Mouse (Mus musculus) thymus, postnatal 36 days (tissue): ENCODE measurements around the gene Kank2.

Experiments used
- DNase-seq, 2 experiments: peaks; one replicate each; pipeline ENCODE4 v3.0.0; 2022; ENCODE audit warnings: mixed read lengths in 2 of 2

The Kank2 gene

GRCm38 (mm10) chr9:21748491-21748890 is 50.1 kb downstream of the Kank2 start:
- no peak for DNase-seq

GRCm38 (mm10) chr9:21748033-21748432 is 50.5 kb downstream of the Kank2 start:
- no peak for DNase-seq

- DNase-seq: no peak
Measured at GRCm38 (mm10) chr9:21747238-21747774, 51.2 kb downstream of the Kank2 start.

- no peak for DNase-seq
Measured at GRCm38 (mm10) chr9:21741514-21741913, 57.0 kb downstream of the Kank2 start.

GRCm38 (mm10) chr9:21740427-21740826 is 58.1 kb downstream of the Kank2 start:
- no peak for DNase-seq

- no peak for DNase-seq
Measured at GRCm38 (mm10) chr9:21738776-21739175, 59.8 kb downstream of the Kank2 start.

- DNase-seq: no peak
Measured at GRCm38 (mm10) chr9:21737188-21737587, 61.4 kb downstream of the Kank2 start.

GRCm38 (mm10) chr9:21736580-21736979 is 62.0 kb downstream of the Kank2 start:
- no peak for DNase-seq

GRCm38 (mm10) chr9:21735126-21735525 is 63.4 kb downstream of the Kank2 start:
- no peak for DNase-seq

- DNase-seq: no peak
Measured at GRCm38 (mm10) chr9:21733989-21734388, 64.6 kb downstream of the Kank2 start.

- no peak for DNase-seq
Measured at GRCm38 (mm10) chr9:21733446-21733845, 65.1 kb downstream of the Kank2 start.

- no peak for DNase-seq
Measured at GRCm38 (mm10) chr9:21732288-21732687, 66.3 kb downstream of the Kank2 start.

- no peak for DNase-seq
Measured at GRCm38 (mm10) chr9:21729264-21729663, 69.3 kb downstream of the Kank2 start.

GRCm38 (mm10) chr9:21728261-21728832 is 70.2 kb downstream of the Kank2 start:
- DNase-seq: no peak

GRCm38 (mm10) chr9:21726218-21726975 is 72.1 kb downstream of the Kank2 start:
- DNase-seq: no peak

- no peak for DNase-seq
Measured at GRCm38 (mm10) chr9:21725224-21726121, 73.1 kb downstream of the Kank2 start.

- DNase-seq: peak; percentile 93 to 96
Measured at GRCm38 (mm10) chr9:21724147-21724536, 74.4 kb downstream of the Kank2 start.

GRCm38 (mm10) chr9:21723377-21724146 is 75.0 kb downstream of the Kank2 start, which contains the start of gene Ldlr:
Ldlr (plus strand) TSS chr9:21723483.
- peak; percentile 56 to 61 for DNase-seq

GRCm38 (mm10) chr9:21721036-21721435 is 77.5 kb downstream of the Kank2 start:
- DNase-seq: no peak

- DNase-seq: no peak
Measured at GRCm38 (mm10) chr9:21717015-21717414, 81.5 kb downstream of the Kank2 start.
